ENCODE assay signal across 8 mouse cellular contexts in genomic region chr7:139615767-139616766, GRCm38 (mm10). TPM values are rescaled to one million over a fixed set of nuclear protein-coding genes. Genes with fewer than 3 reads are reported as not detected.
DNase-seq lines count a peak whose midpoint lies in the region; ATAC-seq and TF ChIP-seq lines count a peak whose summit lies in the region.

No protein-coding gene starts in this region.

- H3K9ac ChIP-seq in forebrain, postnatal 0 days, result no peak overlapping the region
- no peak overlapping the region for H3K9ac ChIP-seq in intestine, embryonic 15.5 days
- no peak overlapping the region for H3K9ac ChIP-seq in midbrain, embryonic 13.5 days (replicated peaks)

- 62% methylated on average over 12 of the region's 12 CpGs for WGBS in heart, embryonic 10.5 days
- WGBS in forebrain, postnatal 0 days, result 34% methylated on average over 12 of the region's 12 CpGs
- WGBS in intestine, embryonic 15.5 days, result 57% methylated on average over 12 of the region's 12 CpGs
- 43% methylated on average over 12 of the region's 12 CpGs for WGBS in midbrain, embryonic 13.5 days

- no peak overlapping the region for H3K4me3 ChIP-seq in heart, embryonic 10.5 days
- no peak overlapping the region for H3K4me3 ChIP-seq in forebrain, postnatal 0 days (ENCODE audit: low read depth, low read length)
- H3K4me3 ChIP-seq in intestine, embryonic 15.5 days (replicated peaks), result no peak overlapping the region
- H3K4me3 ChIP-seq in midbrain, embryonic 13.5 days (replicated peaks), result no peak overlapping the region

- DNase-seq in heart, adult 18-20 months, result peak; percentile 45 to 74
- DNase-seq in heart, embryonic 10.5 days (ENCODE audit: low spot score), result no peak
- DNase-seq in cerebellum, adult 11-12 months, result peak; percentile 59
- peak; percentile 88 for DNase-seq in forebrain, postnatal 0 days
- DNase-seq in left cerebral cortex, postnatal 14 days (ENCODE audit: low spot score in 2 of 2), result peak; percentile 82 to 83
- peak; percentile 17 to 51 for DNase-seq in spleen, postnatal 10 days (ENCODE audit: low spot score in 2 of 2)

- H3K9me3 ChIP-seq in heart, embryonic 10.5 days, result no peaks in the 10 kb centered on the region
- no peaks in the 10 kb centered on the region for H3K9me3 ChIP-seq in forebrain, postnatal 0 days (ENCODE audit: low read length)
- H3K9me3 ChIP-seq in intestine, embryonic 15.5 days, result no peaks in the 10 kb centered on the region
- no peaks in the 10 kb centered on the region for H3K9me3 ChIP-seq in midbrain, embryonic 13.5 days

- intact Hi-C loops in left cerebral cortex, postnatal 14 days (cut with DNase I), result loop anchor here (10.0 kb wide), 1 partner anchor 449 kb away; no protein-coding TSS in a partner anchor

- peaks cover 62% of the 10 kb centered on the region for H3K27me3 ChIP-seq in heart, embryonic 10.5 days (ENCODE audit: insufficient read depth, poor library complexity, severe bottlenecking)
- H3K27me3 ChIP-seq in forebrain, postnatal 0 days (ENCODE audit: insufficient read depth, low read length), result no peaks in the 10 kb centered on the region
- peaks cover 3% of the 10 kb centered on the region; the same call in 1 of the 2 replicates for H3K27me3 ChIP-seq in intestine, embryonic 15.5 days (replicated peaks)
- peaks cover 32% of the 10 kb centered on the region for H3K27me3 ChIP-seq in midbrain, embryonic 13.5 days

- H3K36me3 ChIP-seq in heart, embryonic 10.5 days, result no peaks in the 10 kb centered on the region
- H3K36me3 ChIP-seq in forebrain, postnatal 0 days (ENCODE audit: insufficient read depth), result no peaks in the 10 kb centered on the region
- H3K36me3 ChIP-seq in intestine, embryonic 15.5 days, result no peaks in the 10 kb centered on the region
- H3K36me3 ChIP-seq in midbrain, embryonic 13.5 days, result no peaks in the 10 kb centered on the region

- H3K27ac ChIP-seq in heart, embryonic 10.5 days, result no peak overlapping the region
- no peak overlapping the region for H3K27ac ChIP-seq in forebrain, postnatal 0 days (ENCODE audit: low read depth, low read length)
- H3K27ac ChIP-seq in intestine, embryonic 15.5 days, result no peak overlapping the region
- H3K27ac ChIP-seq in midbrain, embryonic 13.5 days, result no peak overlapping the region

- H3K4me2 ChIP-seq in forebrain, postnatal 0 days (ENCODE audit: low read depth), result no peak overlapping the region
- no peak overlapping the region for H3K4me2 ChIP-seq in intestine, embryonic 15.5 days (replicated peaks)
- no peak overlapping the region for H3K4me2 ChIP-seq in midbrain, embryonic 13.5 days (replicated peaks)

- no peaks in the 10 kb centered on the region for H3K4me1 ChIP-seq in heart, embryonic 10.5 days
- no peaks in the 10 kb centered on the region for H3K4me1 ChIP-seq in forebrain, postnatal 0 days (ENCODE audit: insufficient read depth)
- no peaks in the 10 kb centered on the region for H3K4me1 ChIP-seq in intestine, embryonic 15.5 days (replicated peaks)
- peaks cover 11% of the 10 kb centered on the region for H3K4me1 ChIP-seq in midbrain, embryonic 13.5 days (replicated peaks)

- peak; percentile 96 for TF ChIP-seq CTCF in forebrain, postnatal 0 days (IDR thresholded peaks at IDR 0.05; ENCODE audit: low read depth)

- peak; percentile 87 for ATAC-seq in forebrain, postnatal 0 days
- peak; percentile 62; the same call in 1 of the 2 replicates for ATAC-seq in intestine, embryonic 15.5 days
- ATAC-seq in midbrain, embryonic 13.5 days, result peak; percentile 82

RNA-seq across cellular contexts. Expression of gene Nkx6-2, which starts 33.5 kb away (rescaled TPM):
- total RNA-seq in heart, adult 18-20 months (2021), result under 1 TPM in 1 of 2 experiments, not detected in 1; 0.15 TPM
- 1.2 TPM in 1 of 2 replicates, not detected in the other for polyA plus RNA-seq in heart, embryonic 10.5 days (2016; fragmentation: Nextera tagmentation; extraction: Ambion mirVana)
- 1.00 and 1.2 TPM in 2 replicates for total RNA-seq in forebrain, postnatal 0 days (2014; rRNA removed)
- 0.52 and 1.4 TPM in 2 replicates for polyA plus RNA-seq in forebrain, postnatal 0 days (2015; fragmentation: Nextera tagmentation; extraction: Ambion mirVana)
- 0.34 and 0.87 TPM in 2 replicates for polyA plus RNA-seq in intestine, embryonic 15.5 days (2015; fragmentation: Nextera tagmentation; extraction: Ambion mirVana)
- 1 to 10 TPM; 1.5 to 4.7 TPM for total RNA-seq in left cerebral cortex, postnatal 14 days (2021)
- 7.6 and 10.8 TPM in 2 replicates for polyA plus RNA-seq in midbrain, embryonic 13.5 days (2015; fragmentation: Nextera tagmentation; extraction: Ambion mirVana)
